Mouse (Mus musculus) myocyte (in vitro differentiated cells): Measurements from ENCODE around the gene Arhgap15.

Experiments used
- CEBPB ChIP-seq: IDR thresholded peaks from 2 replicates; pipeline ENCODE4 v1.6.1; 2011; ENCODE audit warnings: mild to moderate bottlenecking, moderate library complexity; ENCODE audit not compliant: poor library complexity, insufficient read depth, severe bottlenecking
- MAX ChIP-seq: IDR thresholded peaks from one replicate; pipeline ENCODE4 v1.6.1; 2011; ENCODE audit warnings: low read depth, mild to moderate bottlenecking, control low read depth
- MYOD1 ChIP-seq, 3 experiments: IDR thresholded peaks; one replicate each; pipeline ENCODE4 v1.6.1; 2011; ENCODE audit warnings: control low read depth in 2 of 3, low read depth in 2 of 3, mild to moderate bottlenecking in 2 of 3, moderate library complexity in 1 of 3; ENCODE audit not compliant: insufficient read length in 2 of 3, control insufficient read depth in 1 of 3
- POLR2A ChIP-seq: IDR thresholded peaks from one replicate; pipeline ENCODE4 v1.6.1; 2011; ENCODE audit warnings: low read depth, mild to moderate bottlenecking, control low read depth, moderate library complexity; ENCODE audit not compliant: insufficient read length
- POLR2AphosphoS2 ChIP-seq: IDR thresholded peaks from one replicate; pipeline ENCODE4 v1.6.1; 2011; ENCODE audit warnings: low read depth, control low read depth; ENCODE audit not compliant: insufficient read length
- TCF12 ChIP-seq: IDR thresholded peaks from one replicate; pipeline ENCODE4 v1.6.1; 2011; ENCODE audit warnings: mild to moderate bottlenecking, control low read depth; ENCODE audit not compliant: poor library complexity, insufficient read depth, severe bottlenecking

- TF ChIP-seq POLR2AphosphoS2 (no peak), POLR2A (no peak), TCF12 (no peak), MYOD1 (IDR thresholded peaks at IDR 0.05; ENCODE audit: control insufficient read depth in 1 of 3, insufficient read length in 2 of 3, low read depth in 2 of 3) (no peak), CEBPB (no peak), MAX (no peak)
Measured at GRCm38 (mm10) chr2:44121162-44121561, 372.5 kb downstream of the Arhgap15 start.
